Mouse (Mus musculus) CH12.LX (cell line): Measurements from ENCODE around the gene Cgrrf1. TPM values are rescaled to one million over a fixed set of nuclear protein-coding genes. Genes with fewer than 3 reads are reported as not detected.

ENCODE experiments used
- DNase-seq: peaks from one replicate; pipeline ENCODE4 v3.0.0-alpha.2; 2013; ENCODE audit errors: extremely low read depth
- H3K27ac ChIP-seq: 2 replicates; pipeline ENCODE4 v1.5.1; 2012; ENCODE audit warnings: low read depth, mild to moderate bottlenecking, control low read depth, moderate library complexity; ENCODE audit not compliant: insufficient read depth
- H3K27me3 ChIP-seq: replicated peaks from 2 replicates; pipeline ENCODE3; 2012; ENCODE audit warnings: inconsistent platforms
- H3K36me3 ChIP-seq, 2 experiments: replicated peaks in 1 of 2; 2 replicates each; pipeline versions ENCODE3 to v1.6.1; 2012; ENCODE audit warnings: inconsistent platforms in 1 of 2, low read length in 1 of 2, mild to moderate bottlenecking in 1 of 2, mixed read lengths in 1 of 2, moderate library complexity in 1 of 2; ENCODE audit not compliant: control insufficient read depth in 1 of 2, insufficient read depth in 1 of 2
- H3K4me1 ChIP-seq, 2 experiments: 2 replicates each; pipeline ENCODE4 v1.6.1; 2012; ENCODE audit warnings: inconsistent platforms in 1 of 2, moderate library complexity in 1 of 2; ENCODE audit not compliant: insufficient read depth in 2 of 2, control insufficient read depth in 1 of 2
- H3K4me2 ChIP-seq: 2 replicates; pipeline ENCODE4 v1.6.1; 2012; ENCODE audit warnings: low read depth, mild to moderate bottlenecking, control low read depth; ENCODE audit not compliant: poor library complexity, insufficient read depth, severe bottlenecking
- H3K4me3 ChIP-seq, 3 experiments: fragments of 150-350 bp in 1 of 3; sonication (generic) in 1 of 3; replicated peaks in 1 of 3; 2 replicates each; pipeline versions ENCODE3 to v1.5.1; 2011 to 2012; ENCODE audit warnings: low read depth in 2 of 3, low read length in 2 of 3, mild to moderate bottlenecking in 2 of 3, moderate library complexity in 2 of 3, control low read depth in 1 of 3, improper control_type of control experiment in 1 of 3, inconsistent platforms in 1 of 3, mixed read lengths in 1 of 3; ENCODE audit not compliant: poor library complexity in 1 of 3
- H3K79me2 ChIP-seq: replicated peaks from 2 replicates; pipeline ENCODE4 v1.6.1; 2012; ENCODE audit warnings: mild to moderate bottlenecking, moderate library complexity; ENCODE audit not compliant: control insufficient read depth, poor library complexity, insufficient read depth, severe bottlenecking; ENCODE audit errors: extremely low read depth
- H3K9ac ChIP-seq: 2 replicates; pipeline ENCODE4 v1.6.1; 2012; ENCODE audit warnings: low read depth, mild to moderate bottlenecking, control low read depth, moderate library complexity; ENCODE audit not compliant: insufficient read depth
- H3K9me3 ChIP-seq: replicated peaks from 2 replicates; pipeline ENCODE3; 2012; ENCODE audit warnings: low read length, inconsistent platforms, mixed read lengths
- BHLHE40 ChIP-seq: IDR thresholded peaks from 2 replicates; pipeline ENCODE4 v1.6.1; 2011; ENCODE audit warnings: mild to moderate bottlenecking, low read depth, low read length, improper control_type of control experiment
- CHD1 ChIP-seq: IDR thresholded peaks from 2 replicates; pipeline ENCODE4 v1.6.1; 2012; ENCODE audit warnings: low read depth, low read length, improper control_type of control experiment, inconsistent platforms
- CHD2 ChIP-seq: IDR thresholded peaks from 2 replicates; pipeline ENCODE4 v1.6.1; 2011; ENCODE audit warnings: low read length, improper control_type of control experiment
- CTCF ChIP-seq, 2 experiments: IDR thresholded peaks in 1 of 2; conservative IDR thresholded peaks in 1 of 2; 2 replicates each; pipeline ENCODE4 v1.5.1; 2011 to 2012; ENCODE audit warnings: low read depth in 2 of 2, low read length in 2 of 2, improper control_type of control experiment in 1 of 2, inconsistent platforms in 1 of 2, mild to moderate bottlenecking in 1 of 2, moderate library complexity in 1 of 2
- E2F4 ChIP-seq: IDR thresholded peaks from 2 replicates; pipeline ENCODE4 v1.6.1; 2011; ENCODE audit warnings: low read depth, low read length, improper control_type of control experiment; ENCODE audit not compliant: insufficient replicate concordance
- ELF1 ChIP-seq: IDR thresholded peaks from 2 replicates; pipeline ENCODE4 v1.6.1; 2014; ENCODE audit warnings: low read depth, mild to moderate bottlenecking, inconsistent platforms, low read length, improper control_type of control experiment
- EP300 ChIP-seq: IDR thresholded peaks from 2 replicates; pipeline ENCODE4 v1.6.1; 2011; ENCODE audit warnings: low read length, improper control_type of control experiment
- ETS1 ChIP-seq: conservative IDR thresholded peaks from 2 replicates; pipeline ENCODE4 v1.6.1; 2012; ENCODE audit warnings: low read depth, mild to moderate bottlenecking, inconsistent platforms, low read length, improper control_type of control experiment, moderate library complexity
- GABPA ChIP-seq: IDR thresholded peaks from 2 replicates; pipeline ENCODE4 v1.6.1; 2012; ENCODE audit warnings: low read depth, low read length, improper control_type of control experiment, inconsistent platforms; ENCODE audit not compliant: insufficient replicate concordance
- HCFC1 ChIP-seq: IDR thresholded peaks from 2 replicates; pipeline ENCODE4 v1.6.1; 2012; ENCODE audit warnings: low read depth, mild to moderate bottlenecking, inconsistent platforms, low read length, improper control_type of control experiment
- IRF4 ChIP-seq: IDR thresholded peaks from 2 replicates; pipeline ENCODE4 v1.6.1; 2014; ENCODE audit warnings: low read depth, mild to moderate bottlenecking, inconsistent platforms, low read length, improper control_type of control experiment
- JUN ChIP-seq: IDR thresholded peaks from 2 replicates; pipeline ENCODE4 v1.6.1; 2011; ENCODE audit warnings: low read depth, mild to moderate bottlenecking, low read length, improper control_type of control experiment, moderate library complexity; ENCODE audit not compliant: insufficient read depth
- JUND ChIP-seq: conservative IDR thresholded peaks from 2 replicates; pipeline ENCODE4 v1.6.1; 2011; ENCODE audit warnings: low read depth, low read length, improper control_type of control experiment
- KAT2A ChIP-seq: IDR thresholded peaks from 2 replicates; pipeline ENCODE4 v1.6.1; 2012; ENCODE audit warnings: low read length, improper control_type of control experiment, inconsistent platforms; ENCODE audit not compliant: insufficient replicate concordance
- MAFK ChIP-seq: IDR thresholded peaks from 2 replicates; pipeline ENCODE4 v1.6.1; 2011; ENCODE audit warnings: low read length, improper control_type of control experiment; ENCODE audit not compliant: insufficient replicate concordance
- MAX ChIP-seq: IDR thresholded peaks from 2 replicates; pipeline ENCODE4 v1.6.1; 2011; ENCODE audit warnings: low read length, improper control_type of control experiment
- MAZ ChIP-seq: IDR thresholded peaks from 2 replicates; pipeline ENCODE4 v1.6.1; 2012; ENCODE audit warnings: low read depth, mild to moderate bottlenecking, inconsistent platforms, low read length, improper control_type of control experiment, moderate library complexity
- MEF2A ChIP-seq: IDR thresholded peaks from 2 replicates; pipeline ENCODE4 v1.6.1; 2014; ENCODE audit warnings: low read depth, mild to moderate bottlenecking, inconsistent platforms, low read length, improper control_type of control experiment, borderline replicate concordance
- MXI1 ChIP-seq: IDR thresholded peaks from 2 replicates; pipeline ENCODE4 v1.6.1; 2011; ENCODE audit warnings: mild to moderate bottlenecking, low read depth, low read length, improper control_type of control experiment
- MYC ChIP-seq: IDR thresholded peaks from 2 replicates; pipeline ENCODE4 v1.6.1; 2011; ENCODE audit warnings: low read depth, mild to moderate bottlenecking, improper control_type of control experiment, low read length
- NELFE ChIP-seq: IDR thresholded peaks from 2 replicates; pipeline ENCODE4 v1.6.1; 2011; ENCODE audit warnings: low read depth, low read length, improper control_type of control experiment
- NRF1 ChIP-seq: IDR thresholded peaks from 2 replicates; pipeline ENCODE4 v1.6.1; 2014; ENCODE audit warnings: low read depth, mild to moderate bottlenecking, inconsistent platforms, low read length, improper control_type of control experiment, moderate library complexity
- PAX5 ChIP-seq: IDR thresholded peaks from 2 replicates; pipeline ENCODE4 v1.6.1; 2012; ENCODE audit warnings: low read length, inconsistent platforms, mixed read lengths
- POLR2A ChIP-seq: IDR thresholded peaks from 2 replicates; pipeline ENCODE4 v1.6.1; 2011; ENCODE audit warnings: low read depth, mild to moderate bottlenecking, improper control_type of control experiment, low read length
- POLR2AphosphoS2 ChIP-seq: IDR thresholded peaks from 2 replicates; pipeline ENCODE4 v1.6.1; 2011; ENCODE audit warnings: low read depth, low read length, improper control_type of control experiment
- RAD21 ChIP-seq: IDR thresholded peaks from 2 replicates; pipeline ENCODE4 v1.6.1; 2011; ENCODE audit warnings: low read depth, mild to moderate bottlenecking, low read length, improper control_type of control experiment, moderate library complexity
- RCOR1 ChIP-seq: conservative IDR thresholded peaks from 2 replicates; pipeline ENCODE4 v1.6.1; 2012; ENCODE audit warnings: low read depth, mild to moderate bottlenecking, inconsistent platforms, low read length, improper control_type of control experiment
- SIN3A ChIP-seq: IDR thresholded peaks from 2 replicates; pipeline ENCODE4 v1.6.1; 2012; ENCODE audit warnings: low read length, improper control_type of control experiment, inconsistent platforms
- SMC3 ChIP-seq: IDR thresholded peaks from 2 replicates; pipeline ENCODE4 v1.6.1; 2011; ENCODE audit warnings: low read depth, low read length, improper control_type of control experiment
- TBP ChIP-seq: conservative IDR thresholded peaks from 2 replicates; pipeline ENCODE4 v1.6.1; 2011; ENCODE audit warnings: low read depth, low read length, improper control_type of control experiment
- TCF12 ChIP-seq: IDR thresholded peaks from 2 replicates; pipeline ENCODE4 v1.6.1; 2014; ENCODE audit warnings: low read depth, mild to moderate bottlenecking, inconsistent platforms, low read length, improper control_type of control experiment
- UBTF ChIP-seq: IDR thresholded peaks from 2 replicates; pipeline ENCODE4 v1.6.1; 2012; ENCODE audit warnings: low read depth, mild to moderate bottlenecking, inconsistent platforms, low read length, improper control_type of control experiment, moderate library complexity
- USF1 ChIP-seq: IDR thresholded peaks from 2 replicates; pipeline ENCODE4 v1.6.1; 2014; ENCODE audit warnings: low read depth, mild to moderate bottlenecking, inconsistent platforms, low read length, improper control_type of control experiment
- USF2 ChIP-seq: conservative IDR thresholded peaks from 2 replicates; pipeline ENCODE4 v1.6.1; 2011; ENCODE audit warnings: low read depth, low read length, improper control_type of control experiment
- ZC3H11A ChIP-seq: IDR thresholded peaks from 2 replicates; pipeline ENCODE4 v1.6.1; 2012; ENCODE audit warnings: low read depth, mild to moderate bottlenecking, inconsistent platforms, low read length, improper control_type of control experiment
- ZKSCAN1 ChIP-seq: IDR thresholded peaks from 2 replicates; pipeline ENCODE4 v1.6.1; 2012; ENCODE audit warnings: low read depth, inconsistent platforms, low read length, improper control_type of control experiment, borderline replicate concordance
- ZMIZ1 ChIP-seq: IDR thresholded peaks from 2 replicates; pipeline ENCODE4 v1.6.1; 2012; ENCODE audit warnings: low read depth, mild to moderate bottlenecking, inconsistent platforms, low read length, improper control_type of control experiment
- ZNF384 ChIP-seq: IDR thresholded peaks from 2 replicates; pipeline ENCODE4 v1.6.1; 2012; ENCODE audit warnings: low read depth, low read length, improper control_type of control experiment, inconsistent platforms
- dilution Hi-C: fragments of 300-500 bp; cut with MboI; formaldehyde crosslinking; loops from 2 replicates; pipeline ENCODE4 v1.14.3; 2020; ENCODE audit warnings: low sequenced_read_pairs; ENCODE audit not compliant: extremely low pct_unique_long_range_greater_than_20kb, extremely low pct_ligation_motif_present
- in situ Hi-C: fragments of 300-500 bp; cut with MboI; formaldehyde crosslinking; loops from 3 replicates; pipeline ENCODE4 v1.14.3; 2019; ENCODE audit warnings: low sequenced_read_pairs, low pct_ligation_motif_present, low pct_unique_long_range_greater_than_20kb, mixed read lengths
- polyA plus RNA-seq: library from polyadenylated mRNA; unstranded; fragments of >175 nt; gene quantifications from 2 replicates; pipeline ENCODE4 v1.2.1, GENCODE M21; 2012; ENCODE audit warnings: low read depth; ENCODE audit not compliant: insufficient read length
- total RNA-seq, 2 experiments: library from RNA; depleted of rRNA; stranded (reverse); fragments of 300-350 nt in 1 of 2; fragments of >200 nt in 1 of 2; gene quantifications; 2 replicates each; pipeline ENCODE4 v1.2.3; 2012 to 2014

Cgrrf1 gene
- total and polyA plus RNA-seq, 3 experiments, result 9.6 to 17.1 (median 13.1) TPM

DNA sequence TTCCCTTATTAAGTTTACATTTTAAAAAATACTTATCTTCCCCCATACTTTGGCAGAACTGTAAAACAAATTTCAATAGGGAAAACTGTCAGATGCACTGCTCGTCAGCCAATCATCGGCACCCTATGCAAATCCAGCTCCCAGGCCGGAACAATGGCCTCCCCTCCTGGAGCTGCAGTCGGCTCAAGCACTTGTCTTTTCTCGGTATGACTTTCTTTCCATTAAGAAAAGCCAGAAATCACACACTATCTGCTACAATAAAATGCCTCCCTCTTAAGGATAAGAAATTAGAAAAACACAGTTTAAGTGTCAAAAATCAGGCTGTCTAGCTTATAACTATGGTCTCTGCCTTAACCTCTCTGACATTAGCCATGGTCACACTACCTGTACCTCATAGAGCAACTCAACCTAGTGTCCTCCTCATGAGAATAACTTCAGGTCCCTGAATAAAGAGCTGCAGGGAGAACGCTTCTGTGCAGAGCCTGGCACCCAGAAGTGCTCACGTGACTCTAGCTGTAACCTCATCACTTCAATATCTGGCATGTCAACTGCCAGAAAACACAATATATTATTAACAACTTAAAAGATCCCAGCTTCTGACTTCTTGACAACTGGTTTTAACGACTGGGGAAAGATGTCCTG, 49.6 kb upstream of the Cgrrf1 start:
- Histone ChIP-seq H3K27ac (peak overlapping the region; percentile 80), H3K27me3 (no peaks in the 10 kb centered on the region), H3K4me3 (no peak overlapping the region), H3K9me3 (peaks cover 30% of the 10 kb centered on the region), H3K36me3 (peaks cover 33 to 71% of the 10 kb centered on the region in 2 experiments), H3K4me1 (peaks cover 7 to 44% of the 10 kb centered on the region in 2 experiments), H3K4me2 (peak overlapping the region; percentile 92), H3K79me2 (peaks cover 62% of the 10 kb centered on the region), H3K9ac (peak overlapping the region; percentile 33)
- in situ Hi-C loops, result no loop called here
- TF ChIP-seq JUND (peak; percentile 89), SMC3 (no peak), TCF12 (no peak), MAZ (no peak), BHLHE40 (peak; percentile 83), ZNF384 (no peak), SIN3A (peak; percentile 54; the same call in 1 of the 2 replicates), GABPA (no peak), EP300 (peak; percentile 85), MXI1 (no peak), ETS1 (0 out of 2 replicates have a peak, but pooled peaks have one; percentile 21), USF2 (peak; percentile 58), ZMIZ1 (no peak), CTCF (conservative IDR thresholded peaks at IDR 0.05 in 1 of 2, IDR thresholded peaks at IDR 0.05 in 1 of 2; ENCODE audit: low read depth in 2 of 2, low read length in 2 of 2) (no peak), NRF1 (no peak), MAFK (no peak), RCOR1 (0 out of 2 replicates have a peak, but pooled peaks have one; percentile 50), TBP (no peak), UBTF (no peak), MEF2A (no peak), JUN (peak; percentile 75), E2F4 (no peak), ZC3H11A (no peak), CHD1 (no peak), IRF4 (peak; percentile 95), CHD2 (no peak), ZKSCAN1 (no peak), KAT2A (no peak), ELF1 (peak; percentile 48; the same call in 1 of the 2 replicates), PAX5 (no peak), NELFE (no peak), HCFC1 (no peak), POLR2AphosphoS2 (no peak), POLR2A (no peak), MYC (no peak), USF1 (peak; percentile 57), RAD21 (no peak), MAX (no peak; the same call in 1 of the 2 replicates)
- dilution Hi-C loops, result no loop called here
- DNase-seq, result peak; percentile 71
